Mouse (Mus musculus) kidney, embryonic 14.5 days (tissue): Measurements from ENCODE around the gene Olfr320. TPM values are rescaled to one million over a fixed set of nuclear protein-coding genes. Genes with fewer than 3 reads are reported as not detected.
"Not testable (repeated sequence)": the region's sequence is repeated elsewhere in the genome, so short reads cannot be mapped to it uniquely, and the experiment has no call there.

Source experiments
- ATAC-seq: fragments of 200-750 bp; cut with Nextera tagmentation; 2 replicates; pipeline ENCODE4 v1.8.0; 2017; ENCODE audit warnings: moderate number of reproducible peaks, mild to moderate bottlenecking, moderate TSS enrichment, moderate library complexity; ENCODE audit not compliant: low FRiP score, low TSS enrichment
- H3K27ac ChIP-seq: fragments of 300-500 bp; sonication (generic); 2 replicates; pipeline ENCODE4 v1.5.1; 2014; ENCODE audit warnings: low read depth, mild to moderate bottlenecking, low read length, moderate library complexity, mixed read lengths
- H3K27me3 ChIP-seq: fragments of 300-500 bp; sonication (generic); 2 replicates; pipeline ENCODE4 v1.6.1; 2014; ENCODE audit warnings: mild to moderate bottlenecking, low read length; ENCODE audit not compliant: control insufficient read depth, insufficient read depth
- H3K36me3 ChIP-seq: fragments of 300-500 bp; sonication (generic); 2 replicates; pipeline ENCODE4 v1.6.1; 2014; ENCODE audit warnings: low read length, mixed read lengths; ENCODE audit not compliant: control insufficient read depth, insufficient read depth
- H3K4me1 ChIP-seq: fragments of 300-500 bp; sonication (generic); 2 replicates; pipeline ENCODE4 v1.6.1; 2014; ENCODE audit warnings: low read length, mixed read lengths; ENCODE audit not compliant: control insufficient read depth, insufficient read depth
- H3K4me2 ChIP-seq: fragments of 300-500 bp; sonication (generic); replicated peaks from 2 replicates; pipeline ENCODE4 v1.6.1; 2014; ENCODE audit warnings: low read depth, mild to moderate bottlenecking, low read length
- H3K4me3 ChIP-seq: fragments of 300-500 bp; sonication (generic); 2 replicates; pipeline ENCODE4 v1.5.1; 2014; ENCODE audit warnings: mild to moderate bottlenecking, low read length
- H3K9ac ChIP-seq: fragments of 300-500 bp; sonication (generic); 2 replicates; pipeline ENCODE4 v1.6.1; 2014; ENCODE audit warnings: low read depth, mild to moderate bottlenecking, low read length, moderate library complexity
- H3K9me3 ChIP-seq: fragments of 300-500 bp; sonication (generic); 2 replicates; pipeline ENCODE4 v1.6.1; 2016; ENCODE audit warnings: low read length; ENCODE audit not compliant: control insufficient read depth
- WGBS: fragments of 180-500 bp; shearing (Covaris S2); extraction: QIAGEN DNeasy Blood & Tissue Kit; methylation state at CpG from one replicate; pipeline ENCODE4 v1.1.7; 2014; 5-methylcytosine and 5-hydroxymethylcytosine counted together
- polyA plus RNA-seq: library from polyadenylated mRNA; unstranded; fragments of >200 nt; fragmentation: Nextera tagmentation; extraction: Ambion mirVana; gene quantifications from 2 replicates; pipeline ENCODE4 v1.2.1, GENCODE M21; 2014

Gene Olfr320
- polyA plus RNA-seq, 1 experiment from 2014 or later, result not detected

GRCm38 (mm10) chr11:58727896-58728650 is 47.2 kb downstream of the Olfr320 start:
- H3K9ac ChIP-seq, H3K4me3 ChIP-seq, H3K4me1 ChIP-seq, H3K27me3 ChIP-seq, H3K27ac ChIP-seq, ATAC-seq, H3K36me3 ChIP-seq, H3K9me3 ChIP-seq, H3K4me2 ChIP-seq: not testable (repeated sequence)
- WGBS, result 79% methylated on average over 6 of the region's 6 CpGs

GRCm38 (mm10) chr11:58733372-58733771 is 52.5 kb downstream of the Olfr320 start:
- no peak for ATAC-seq
- Histone ChIP-seq H3K36me3 (no peaks in the 10 kb centered on the region), H3K4me1 (no peaks in the 10 kb centered on the region), H3K4me3 (no peak overlapping the region), H3K27ac (no peak overlapping the region), H3K27me3 (no peaks in the 10 kb centered on the region), H3K9ac (no peak overlapping the region), H3K9me3 (no peaks in the 10 kb centered on the region), H3K4me2 (no peak overlapping the region)
- 63% methylated on average over 3 of the region's 3 CpGs for WGBS

Other genes with a start within 250 kb of the Olfr320 start
- not detected in 2 replicates for gene Gm12253, start 248.5 kb upstream of the Olfr320 start, polyA plus RNA-seq
- gene Lypd9, start 228.2 kb upstream of the Olfr320 start, polyA plus RNA-seq, result not detected in 2 replicates
- not detected in 2 replicates for gene Olfr30, start 218.8 kb upstream of the Olfr320 start, polyA plus RNA-seq
- 0.11 TPM in 1 of 2 replicates, not detected in the other for gene Olfr332, start 188.5 kb upstream of the Olfr320 start, polyA plus RNA-seq
- gene Olfr331, start 178.5 kb upstream of the Olfr320 start, polyA plus RNA-seq, result not detected in 2 replicates
- not detected in 2 replicates for gene Olfr330, start 146.3 kb upstream of the Olfr320 start, polyA plus RNA-seq
- gene Olfr329-ps, start 134.7 kb upstream of the Olfr320 start, polyA plus RNA-seq, result not detected in 2 replicates
- gene Olfr328, start 125.5 kb upstream of the Olfr320 start, polyA plus RNA-seq, result 0.07 and 0.18 TPM in 2 replicates
- not detected in 2 replicates for gene Olfr224, start 110.5 kb upstream of the Olfr320 start, polyA plus RNA-seq
- not detected in 2 replicates for gene Olfr325, start 103.4 kb upstream of the Olfr320 start, polyA plus RNA-seq
- not detected in 2 replicates for gene Olfr324, start 86.0 kb upstream of the Olfr320 start, polyA plus RNA-seq
- gene 2210407C18Rik, start 65.0 kb upstream of the Olfr320 start, polyA plus RNA-seq, result not detected in 2 replicates
- not detected in 2 replicates for gene Olfr323, start 50.6 kb upstream of the Olfr320 start, polyA plus RNA-seq
- not detected in 2 replicates for gene Trim58, start 40.6 kb upstream of the Olfr320 start, polyA plus RNA-seq
- gene Olfr322, start 22.3 kb upstream of the Olfr320 start, polyA plus RNA-seq, result 0.07 TPM in 1 of 2 replicates, not detected in the other
- gene Olfr319, start 18.1 kb downstream of the Olfr320 start, polyA plus RNA-seq, result not detected in 2 replicates
- gene Olfr318, start 42.9 kb downstream of the Olfr320 start, polyA plus RNA-seq, result not detected in 2 replicates
- not detected in 2 replicates for gene Olfr317, start 58.1 kb downstream of the Olfr320 start, polyA plus RNA-seq
- gene Olfr316, start 71.6 kb downstream of the Olfr320 start, polyA plus RNA-seq, result not detected in 2 replicates
- gene Olfr315, start 92.1 kb downstream of the Olfr320 start, polyA plus RNA-seq, result not detected in 2 replicates
- not detected in 2 replicates for gene Olfr314, start 101.9 kb downstream of the Olfr320 start, polyA plus RNA-seq
- not detected in 2 replicates for gene Fam183b, start 120.9 kb downstream of the Olfr320 start, polyA plus RNA-seq
- gene Olfr313, start 133.9 kb downstream of the Olfr320 start, polyA plus RNA-seq, result not detected in 2 replicates
- gene Olfr312, start 148.1 kb downstream of the Olfr320 start, polyA plus RNA-seq, result not detected in 2 replicates
- gene Olfr311, start 158.2 kb downstream of the Olfr320 start, polyA plus RNA-seq, result not detected in 2 replicates
- gene Gm12258, start 166.1 kb downstream of the Olfr320 start, polyA plus RNA-seq, result 5.9 and 10.7 TPM in 2 replicates
- gene 2810021J22Rik, start 186.1 kb downstream of the Olfr320 start, polyA plus RNA-seq, result 6.4 and 8.8 TPM in 2 replicates
- 5.0 and 9.6 TPM in 2 replicates for gene Zfp39, start 223.1 kb downstream of the Olfr320 start, polyA plus RNA-seq
- 0.09 TPM in 1 of 2 replicates, not detected in the other for gene Btnl10, start 236.8 kb downstream of the Olfr320 start, polyA plus RNA-seq